Mouse (Mus musculus) left cerebral cortex, adult 18-20 months (tissue): ENCODE measurements around the gene Lrrfip1. TPM values are rescaled to one million over a fixed set of nuclear protein-coding genes. Genes with fewer than 3 reads are reported as not detected.

Experiments used
- DNase-seq, 2 experiments: peaks; one replicate each; pipeline ENCODE4 v3.0.0; 2021 to 2022; ENCODE audit warnings: low spot score in 2 of 2, mixed read lengths in 1 of 2
- total RNA-seq, 2 experiments: library from RNA; stranded (reverse); gene quantifications; 2 replicates each; pipeline ENCODE4 v1.2.3; 2021

The Lrrfip1 gene
- total RNA-seq, 2 experiments from 2014 or later = 71.0 to 74.6 TPM

GRCm38 (mm10) chr1:91122121-91122520 is 123.6 kb downstream of the Lrrfip1 start:
- DNase-seq = no peak

DNA sequence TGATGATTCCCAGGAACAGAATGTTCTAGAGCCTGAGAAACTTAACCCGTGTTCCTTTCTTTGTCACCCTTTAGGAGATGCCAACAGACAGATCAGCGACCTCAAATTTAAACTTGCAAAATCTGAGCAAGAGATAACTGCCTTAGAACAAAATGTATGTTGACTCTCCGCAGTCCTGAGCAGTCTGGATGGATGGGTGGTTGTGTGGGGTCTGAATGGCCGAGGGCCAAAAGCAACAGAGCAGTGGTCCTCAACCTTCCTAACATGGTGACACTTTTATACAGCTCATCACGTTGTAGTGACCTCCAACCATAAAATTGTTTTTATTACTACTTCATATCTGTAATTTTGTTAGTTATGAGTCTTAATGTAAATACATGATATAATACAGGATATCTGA is 124.5 kb downstream of the Lrrfip1 start:
- no peak for DNase-seq

DNA sequence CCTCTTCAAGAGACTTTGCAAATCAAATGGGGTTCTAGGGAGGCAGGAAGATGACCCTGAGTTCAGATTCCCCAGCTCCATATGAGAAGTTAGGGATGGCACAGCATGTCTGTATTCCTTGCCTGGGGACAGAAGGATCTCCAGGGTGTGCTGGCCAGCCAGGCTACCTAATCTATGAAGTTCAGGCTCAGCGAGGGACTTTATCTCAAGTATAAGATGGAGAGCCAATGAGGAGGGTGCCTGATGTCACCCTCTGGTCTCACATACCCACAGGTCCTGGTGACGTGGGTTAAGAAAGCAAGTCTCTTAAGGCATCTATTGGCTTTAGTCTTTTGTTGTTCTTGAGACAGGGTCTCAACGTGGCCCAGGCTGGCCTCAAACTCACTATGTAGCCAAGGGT is 124.9 kb downstream of the Lrrfip1 start:
- no peak for DNase-seq

DNA sequence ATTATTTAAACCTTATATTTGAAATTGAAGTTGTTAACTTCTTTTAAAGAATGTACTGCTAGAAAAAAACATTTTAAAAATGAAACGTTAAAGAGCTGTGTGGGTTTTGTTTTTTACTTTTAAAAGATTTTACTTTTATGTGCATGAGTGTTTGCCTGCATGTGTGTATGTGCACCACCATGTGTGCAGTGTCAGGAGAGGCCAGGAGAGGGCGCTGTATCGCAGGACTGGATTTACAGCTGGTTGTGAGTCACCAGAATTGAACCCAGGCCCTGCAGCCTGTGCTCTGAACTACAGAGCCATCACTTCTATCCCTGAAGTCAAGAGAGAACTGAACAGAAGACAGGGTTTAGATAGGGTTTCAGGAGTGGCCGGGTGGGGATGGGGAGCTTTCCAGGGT is 130.3 kb downstream of the Lrrfip1 start:
- no peak for DNase-seq

- no peak for DNase-seq
These were observed 138.5 kb downstream of the Lrrfip1 start for GRCm38 (mm10) chr1:91137036-91137435.

DNA sequence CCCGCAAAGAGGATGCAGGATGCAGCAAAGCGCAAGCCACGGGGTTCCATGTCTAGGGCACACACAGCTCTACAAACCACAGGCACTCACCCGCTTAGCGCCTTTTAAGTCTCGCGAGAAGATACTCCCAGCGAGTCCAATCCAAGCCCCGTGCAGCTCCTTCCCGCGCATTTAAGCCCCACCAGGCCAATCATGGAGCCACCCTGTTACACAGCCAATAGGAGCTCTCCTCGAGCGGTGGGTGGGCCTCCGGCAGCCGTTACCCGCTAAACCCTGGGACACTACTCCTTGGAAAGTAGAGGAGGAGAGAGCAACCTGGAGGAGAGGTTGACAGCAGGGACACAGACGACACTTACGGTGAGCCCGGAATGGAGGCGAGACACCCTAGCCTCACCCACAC is 146.3 kb downstream of the Lrrfip1 start, which contains the start of gene Rbm44:
Gene Rbm44 (plus strand): TSS at position 277 of the 400 bp plus-strand sequence.
- DNase-seq = no peak

DNA sequence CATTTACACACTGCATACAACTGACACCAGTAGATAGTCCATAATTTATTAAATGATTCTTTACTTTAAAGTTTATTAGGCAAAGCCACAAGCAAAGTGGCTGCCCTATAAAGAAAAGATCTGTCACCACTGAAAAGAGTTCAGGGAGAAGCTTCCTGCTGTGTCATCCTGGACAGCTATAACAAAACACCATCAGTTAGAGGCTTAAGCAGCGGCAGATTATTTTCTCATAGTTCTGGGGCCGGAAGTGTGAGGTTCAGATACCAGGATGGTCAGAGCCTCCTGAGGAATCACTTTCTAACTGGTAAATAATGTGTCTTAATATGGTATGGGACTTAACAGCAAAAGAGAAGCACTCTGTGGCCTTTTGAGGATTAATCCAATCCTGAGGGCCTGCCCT is 153.0 kb downstream of the Lrrfip1 start:
- no peak for DNase-seq

- DNase-seq = no peak
These were observed 168.3 kb downstream of the Lrrfip1 start for GRCm38 (mm10) chr1:91166798-91167197.

DNA sequence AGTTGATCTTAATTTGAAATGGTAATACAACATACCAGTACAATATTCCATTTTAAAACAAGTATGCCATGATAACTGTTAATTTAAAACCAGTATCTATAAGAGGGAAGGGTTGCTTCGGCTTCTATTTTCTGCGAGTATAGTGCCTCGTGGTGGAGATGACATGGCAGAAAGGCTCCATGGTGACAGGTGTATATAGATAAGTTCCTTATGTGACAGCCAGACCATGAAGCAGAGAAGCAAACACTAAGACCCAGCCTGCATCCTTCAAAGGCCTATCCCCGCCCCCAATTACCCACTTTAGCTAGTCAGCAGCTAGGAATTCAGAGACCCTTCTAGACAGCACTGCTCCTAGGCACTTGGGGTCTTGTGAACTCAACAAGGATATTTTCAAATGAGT is 170.6 kb downstream of the Lrrfip1 start:
- no peak for DNase-seq

- DNase-seq = no peak
These were observed 176.3 kb downstream of the Lrrfip1 start for GRCm38 (mm10) chr1:91174796-91175195.

DNA sequence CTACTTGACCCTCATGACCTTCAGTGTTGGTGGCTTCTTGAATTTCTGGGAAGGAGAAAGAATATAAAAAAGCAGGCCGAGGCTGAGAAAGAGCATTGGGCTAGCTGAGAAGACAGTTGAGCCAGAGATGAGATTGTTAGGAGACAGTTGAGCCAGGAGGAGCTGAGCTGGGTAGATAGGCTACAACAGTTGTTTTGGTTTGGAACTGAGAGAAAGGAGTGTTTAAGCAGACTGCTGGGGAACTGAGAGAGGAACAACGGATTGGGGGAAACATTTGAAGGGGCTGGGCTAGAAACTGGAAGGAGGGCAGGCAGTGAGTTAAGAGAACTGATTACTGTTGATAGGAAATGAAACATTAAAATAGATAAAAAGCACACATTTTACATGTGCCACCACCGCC is 177.5 kb downstream of the Lrrfip1 start:
- DNase-seq = no peak

- no peak for DNase-seq
These were observed 178.3 kb downstream of the Lrrfip1 start for GRCm38 (mm10) chr1:91176871-91177270.

Other genes starting within 250 kb of the Lrrfip1 start
- gene Col6a3, start 154.8 kb upstream of the Lrrfip1 start, total RNA-seq = 1 to 10 TPM; 4.3 to 4.5 TPM
- 1 to 10 TPM; 1.9 to 2.7 TPM for gene Mlph, start 83.7 kb upstream of the Lrrfip1 start, total RNA-seq
- gene Prlh, start 45.6 kb upstream of the Lrrfip1 start, total RNA-seq = not detected
- not detected for gene Rab17, start 29.1 kb upstream of the Lrrfip1 start, total RNA-seq
- under 1 TPM in 1 of 2 experiments, not detected in 1; 0.09 TPM for gene Rbm44, start 146.4 kb downstream of the Lrrfip1 start, total RNA-seq
- 10 to 100 TPM; 51.6 to 52.7 TPM for gene Ramp1, start 181.1 kb downstream of the Lrrfip1 start, total RNA-seq